Mouse (Mus musculus): ENCODE data around the gene Ccl25. TPM values are rescaled to one million over a fixed set of nuclear protein-coding genes. Genes with fewer than 3 reads are reported as not detected.
A peak's percentile ranks its signal among the peaks of the same experiment; 100 is the strongest.

The Ccl25 gene
- total and polyA plus RNA-seq, 3 experiments: 4.6 to 6.0 (median 5.4) TPM

DNA sequence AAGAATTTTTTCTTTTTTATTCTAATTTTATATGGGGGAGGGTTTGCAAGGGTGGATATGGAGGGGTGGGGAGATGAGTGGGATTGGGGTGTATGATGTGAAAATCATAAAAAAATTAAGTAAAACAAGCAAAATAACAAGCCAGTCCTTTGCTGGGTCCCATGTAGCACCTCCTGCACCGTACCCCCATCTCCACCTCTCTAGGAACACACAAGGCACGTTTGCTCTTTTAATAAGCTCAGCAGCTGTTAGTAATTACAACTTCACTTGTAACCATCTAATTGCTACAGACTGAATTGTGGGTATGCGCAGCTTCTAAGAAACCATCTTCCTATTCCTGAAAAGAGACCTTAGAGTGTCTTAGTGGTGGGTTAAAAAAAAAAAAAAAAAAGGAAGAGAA is 15.2 kb downstream of the Ccl25 start:
- in situ Hi-C loops (cut with MboI; ENCODE audit: low pct_ligation_motif_present, low pct_unique_long_range_greater_than_20kb, low sequenced_read_pairs): no loop called here
- Histone ChIP-seq H3K9ac (ENCODE audit: insufficient read depth, low read depth) (no peak overlapping the region), H3K4me1 (ENCODE audit: control insufficient read depth in 1 of 2, insufficient read depth in 2 of 2) (no peaks in the 10 kb centered on the region), H3K27me3 (replicated peaks) (no peaks in the 10 kb centered on the region), H3K27ac (ENCODE audit: insufficient read depth, low read depth) (no peak overlapping the region), H3K36me3 (replicated peaks in 1 of 2; ENCODE audit: control insufficient read depth in 1 of 2, insufficient read depth in 1 of 2, low read length in 1 of 2) (peaks cover 36 to 55% of the 10 kb centered on the region in 2 experiments), H3K4me3 (replicated peaks in 1 of 3; ENCODE audit: low read depth in 2 of 3, low read length in 2 of 3, poor library complexity in 1 of 3) (no peak overlapping the region), H3K9me3 (replicated peaks; ENCODE audit: low read length) (no peaks in the 10 kb centered on the region), H3K4me2 (ENCODE audit: insufficient read depth, low read depth, poor library complexity, severe bottlenecking) (no peak overlapping the region), H3K79me2 (replicated peaks; ENCODE audit: control insufficient read depth, extremely low read depth, insufficient read depth, poor library complexity, severe bottlenecking) (no peaks in the 10 kb centered on the region)
- TF ChIP-seq MAX (IDR thresholded peaks at IDR 0.05; ENCODE audit: low read length) (no peak), EP300 (IDR thresholded peaks at IDR 0.05; ENCODE audit: low read length) (no peak), ZMIZ1 (IDR thresholded peaks at IDR 0.05; ENCODE audit: low read depth, low read length) (no peak), GABPA (IDR thresholded peaks at IDR 0.05; ENCODE audit: insufficient replicate concordance, low read depth, low read length) (no peak), BHLHE40 (IDR thresholded peaks at IDR 0.05; ENCODE audit: low read depth, low read length) (no peak), RAD21 (IDR thresholded peaks at IDR 0.05; ENCODE audit: low read depth, low read length) (no peak), ZKSCAN1 (IDR thresholded peaks at IDR 0.05; ENCODE audit: borderline replicate concordance, low read depth, low read length) (no peak), UBTF (IDR thresholded peaks at IDR 0.05; ENCODE audit: low read depth, low read length) (no peak), MXI1 (IDR thresholded peaks at IDR 0.05; ENCODE audit: low read depth, low read length) (no peak)
- no peak for DNase-seq (ENCODE audit: extremely low read depth)
- dilution Hi-C loops (cut with MboI; ENCODE audit: extremely low pct_ligation_motif_present, extremely low pct_unique_long_range_greater_than_20kb, low sequenced_read_pairs): no loop called here

DNA sequence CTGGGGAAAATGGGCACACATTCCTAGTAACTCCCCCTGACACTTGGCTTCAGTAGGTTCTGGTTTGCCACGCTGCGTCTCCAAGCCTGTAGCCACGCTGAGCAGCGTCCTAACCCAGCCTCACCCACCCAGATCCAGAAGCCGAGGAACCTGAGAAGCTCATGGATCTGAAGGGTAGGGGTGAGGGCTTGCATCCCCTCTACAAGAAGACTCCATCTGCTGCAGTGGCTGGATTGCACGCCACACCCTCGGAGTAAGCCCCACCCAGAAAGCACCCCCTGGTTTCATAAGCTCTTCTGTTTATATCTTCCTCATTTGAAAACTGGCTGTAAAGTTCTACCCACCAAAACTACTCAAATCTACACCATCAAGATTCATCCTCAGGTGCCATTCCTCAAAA is 22.7 kb downstream of the Ccl25 start:
- Histone ChIP-seq H3K4me2 (ENCODE audit: insufficient read depth, low read depth, poor library complexity, severe bottlenecking) (peak overlapping the region; percentile 27), H3K79me2 (replicated peaks; ENCODE audit: control insufficient read depth, extremely low read depth, insufficient read depth, poor library complexity, severe bottlenecking) (no peaks in the 10 kb centered on the region), H3K27ac (ENCODE audit: insufficient read depth, low read depth) (no peak overlapping the region), H3K9ac (ENCODE audit: insufficient read depth, low read depth) (no peak overlapping the region), H3K36me3 (replicated peaks in 1 of 2; ENCODE audit: control insufficient read depth in 1 of 2, insufficient read depth in 1 of 2, low read length in 1 of 2) (peaks cover 0 to 5% of the 10 kb centered on the region in 2 experiments), H3K27me3 (replicated peaks) (no peaks in the 10 kb centered on the region), H3K9me3 (replicated peaks; ENCODE audit: low read length) (no peaks in the 10 kb centered on the region), H3K4me1 (ENCODE audit: control insufficient read depth in 1 of 2, insufficient read depth in 2 of 2) (peaks cover 4 to 14% of the 10 kb centered on the region in 2 experiments), H3K4me3 (replicated peaks in 1 of 3; ENCODE audit: low read depth in 2 of 3, low read length in 2 of 3, poor library complexity in 1 of 3) (peak overlapping the region in 1 of 3 experiments; percentile 7)
- dilution Hi-C loops (cut with MboI; ENCODE audit: extremely low pct_ligation_motif_present, extremely low pct_unique_long_range_greater_than_20kb, low sequenced_read_pairs) (no loop called here), in situ Hi-C loops (cut with MboI; ENCODE audit: low pct_ligation_motif_present, low pct_unique_long_range_greater_than_20kb, low sequenced_read_pairs) (no loop called here)
- DNase-seq (ENCODE audit: extremely low read depth): peak; percentile 12
- TF ChIP-seq MAZ (IDR thresholded peaks at IDR 0.05; ENCODE audit: low read depth, low read length) (no peak), SMC3 (IDR thresholded peaks at IDR 0.05; ENCODE audit: low read depth, low read length) (no peak), ZNF384 (IDR thresholded peaks at IDR 0.05; ENCODE audit: low read depth, low read length) (no peak), IRF4 (IDR thresholded peaks at IDR 0.05; ENCODE audit: low read depth, low read length) (no peak), MYC (IDR thresholded peaks at IDR 0.05; ENCODE audit: low read depth, low read length) (no peak), MEF2A (IDR thresholded peaks at IDR 0.05; ENCODE audit: borderline replicate concordance, low read depth, low read length) (no peak), CHD1 (IDR thresholded peaks at IDR 0.05; ENCODE audit: low read depth, low read length) (no peak), UBTF (IDR thresholded peaks at IDR 0.05; ENCODE audit: low read depth, low read length) (no peak), GABPA (IDR thresholded peaks at IDR 0.05; ENCODE audit: insufficient replicate concordance, low read depth, low read length) (no peak), TBP (conservative IDR thresholded peaks at IDR 0.05; ENCODE audit: low read depth, low read length) (no peak), USF2 (conservative IDR thresholded peaks at IDR 0.05; ENCODE audit: low read depth, low read length) (no peak), RCOR1 (conservative IDR thresholded peaks at IDR 0.05; ENCODE audit: low read depth, low read length) (no peak), NELFE (IDR thresholded peaks at IDR 0.05; ENCODE audit: low read depth, low read length) (no peak), RAD21 (IDR thresholded peaks at IDR 0.05; ENCODE audit: low read depth, low read length) (no peak), MAX (IDR thresholded peaks at IDR 0.05; ENCODE audit: low read length) (no peak), CHD2 (IDR thresholded peaks at IDR 0.05; ENCODE audit: low read length) (no peak), POLR2A (IDR thresholded peaks at IDR 0.05; ENCODE audit: low read depth, low read length) (no peak), EP300 (IDR thresholded peaks at IDR 0.05; ENCODE audit: low read length) (no peak)
